Mouse (Mus musculus) stomach, postnatal 0 days (tissue): ENCODE results near the gene Gm20532.

Experiments used
- CTCF ChIP-seq: IDR thresholded peaks from 2 replicates; pipeline ENCODE4 v1.5.1; 2016; ENCODE audit warnings: antibody characterized with exemption, low read depth, mild to moderate bottlenecking, moderate library complexity
- EP300 ChIP-seq: optimal IDR thresholded peaks from 2 replicates; pipeline ENCODE3; 2016; ENCODE audit warnings: antibody characterized with exemption

GRCm38 (mm10) chr2:26582203-26582602, 4.2 kb upstream of the Gm20532 start:
- TF ChIP-seq CTCF (no peak), EP300 (no peak)
